Mouse (Mus musculus): ENCODE measurements around the gene Midn.

DNA sequence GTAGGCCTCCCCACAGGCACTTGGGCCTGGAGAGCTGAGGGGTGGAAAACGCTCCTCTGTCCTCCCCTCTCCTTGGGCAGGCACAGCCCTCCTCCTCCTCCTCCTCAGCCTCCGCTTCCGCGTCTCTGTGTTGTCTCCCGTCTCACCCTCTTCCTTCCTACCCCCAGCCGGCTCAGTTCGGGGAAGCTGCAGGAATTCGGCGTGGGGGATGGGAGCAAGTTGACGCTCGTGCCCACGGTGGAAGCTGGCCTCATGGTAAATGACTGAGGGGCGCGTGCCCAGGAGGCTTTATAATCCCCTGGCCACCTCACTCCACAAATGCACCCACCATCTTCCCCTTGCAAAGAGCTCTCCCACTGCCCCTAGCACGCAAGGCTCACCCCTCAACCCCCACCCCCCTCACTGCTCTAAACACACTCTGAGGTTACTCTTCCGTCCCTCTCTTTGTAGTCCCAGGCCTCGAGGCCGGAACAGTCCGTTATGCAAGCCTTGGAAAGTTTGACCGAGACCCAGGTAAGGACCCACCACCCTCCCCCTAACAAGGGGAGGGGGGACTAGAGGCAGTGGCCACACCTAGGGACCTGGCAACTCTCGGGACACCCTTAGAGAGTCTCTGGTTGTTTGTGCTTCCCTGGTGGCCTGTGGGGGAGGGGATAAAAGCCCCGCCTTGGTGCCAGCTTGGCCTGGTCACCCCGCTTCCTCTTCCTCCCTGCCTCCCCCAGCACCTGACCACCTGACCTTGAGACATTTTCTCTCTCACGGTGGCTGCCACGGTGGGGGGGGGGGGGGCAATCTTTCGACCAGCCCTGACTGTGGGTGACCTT, 3.4 kb downstream of the Midn start:
- TF ChIP-seq ELF1 (IDR thresholded peaks at IDR 0.05; ENCODE audit: low read depth, low read length) (no peak), ETS1 (IDR thresholded peaks at IDR 0.05; ENCODE audit: low read depth, low read length) (no peak), POLR2AphosphoS5 (IDR thresholded peaks at IDR 0.05; ENCODE audit: borderline replicate concordance, low read depth, low read length) (no peak), BHLHE40 (IDR thresholded peaks at IDR 0.05; ENCODE audit: borderline replicate concordance, low read depth, low read length) (no peak), GATA1 (IDR thresholded peaks at IDR 0.05; ENCODE audit: low read depth, low read length) (no peak), JUND (IDR thresholded peaks at IDR 0.05; ENCODE audit: low read depth, low read length) (no peak), ZMIZ1 (IDR thresholded peaks at IDR 0.05; ENCODE audit: low read depth, low read length) (no peak), EP300 (IDR thresholded peaks at IDR 0.05; ENCODE audit: low read depth in 1 of 2, low read length in 2 of 2) (no peak), CTCF (IDR thresholded peaks at IDR 0.05 in 2 of 3, conservative IDR thresholded peaks at IDR 0.05 in 1 of 3; ENCODE audit: control insufficient read depth in 1 of 3, insufficient read depth in 1 of 3, low read depth in 2 of 3, low read length in 3 of 3, poor library complexity in 1 of 3, severe bottlenecking in 1 of 3) (no peak)

Data from MEL (cell line).